In the genomic region with DNA sequence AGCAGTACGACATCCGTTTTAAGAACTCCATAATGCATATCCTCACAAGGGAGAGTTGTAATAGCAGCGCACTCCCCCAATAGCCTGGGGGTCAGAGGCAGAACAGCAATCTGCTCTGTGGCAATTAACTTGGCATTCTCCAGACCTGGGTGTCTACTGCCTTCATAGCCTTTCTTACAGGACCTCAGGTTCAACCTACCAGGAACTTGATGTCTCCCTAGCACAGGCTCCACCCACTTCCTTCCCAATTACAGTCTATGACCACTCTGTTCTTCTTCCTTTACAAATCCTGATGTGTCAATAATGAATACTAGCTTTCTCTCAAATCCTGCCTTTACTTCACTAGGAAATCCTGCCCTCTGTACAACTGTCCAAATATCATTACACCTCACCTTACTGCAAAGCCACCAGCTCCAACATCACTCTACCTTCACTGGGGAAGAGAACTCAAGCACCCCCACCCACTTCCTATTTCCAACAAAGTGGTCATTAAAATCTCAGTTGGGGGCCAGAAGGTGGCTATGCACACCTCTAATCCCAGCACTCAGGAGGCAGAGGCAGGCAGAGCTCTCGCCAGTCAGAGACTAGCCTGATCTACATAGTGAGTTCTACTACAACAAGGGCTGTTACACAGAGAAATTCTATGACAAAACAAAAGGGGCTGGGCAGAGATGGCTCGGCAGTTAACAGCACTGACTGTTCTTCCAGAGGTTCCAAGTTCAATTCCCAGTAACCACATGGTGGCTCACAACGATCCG, we compare ENCODE assay signal across 20 mouse cellular contexts.
"Had no signal": no experiment of that assay in that cellular context is flagged by ENCODE, and none has a peak within 500 bp of the region (broad histone marks: within the 10 kb centered on the region; RNA-seq: fewer than 3 reads in every experiment).

No protein-coding gene starts in this region.

- H3K36me3 ChIP-seq: liver, embryonic 13.5 days; midbrain, embryonic 13.5 days; neural tube, embryonic 13.5 days; stomach, embryonic 15.5 days had no signal

- DNase-seq: kidney, postnatal 14 days; kidney, postnatal 4 days; layer of hippocampus, adult 9-11 months; liver, embryonic 13.5 days; lung, adult 2 months; lung, postnatal 14 days; lung, postnatal 4 days; retina, postnatal 1 day; right cerebral cortex, postnatal 25 days; spleen, adult 18-20 months; thymus, postnatal 36 days had no signal

- H3K4me2 ChIP-seq: liver, embryonic 13.5 days; midbrain, embryonic 13.5 days; neural tube, embryonic 13.5 days; stomach, embryonic 15.5 days had no signal

- H3K9ac ChIP-seq: liver, embryonic 13.5 days; midbrain, embryonic 13.5 days; neural tube, embryonic 13.5 days; stomach, embryonic 15.5 days had no signal

- H3K27me3 ChIP-seq: liver, embryonic 13.5 days; megakaryocyte, embryonic 14.5 days; midbrain, embryonic 13.5 days; neural tube, embryonic 13.5 days; stomach, embryonic 15.5 days had no signal

- ATAC-seq: midbrain, embryonic 13.5 days; midbrain, embryonic 16.5 days had no signal

- H3K27ac ChIP-seq: layer of hippocampus, adult 2 months; left cerebral cortex, adult 2 months; liver, embryonic 13.5 days; midbrain, embryonic 10.5 days; midbrain, embryonic 13.5 days; neural tube, embryonic 13.5 days; stomach, embryonic 15.5 days had no signal

- H3K4me3 ChIP-seq: layer of hippocampus, adult 2 months; left cerebral cortex, adult 2 months; liver, embryonic 13.5 days; megakaryocyte, embryonic 14.5 days; midbrain, embryonic 10.5 days; midbrain, embryonic 13.5 days; myocyte; neural tube, embryonic 13.5 days; stomach, embryonic 15.5 days had no signal

- H3K9me3 ChIP-seq: liver, embryonic 13.5 days; megakaryocyte, embryonic 14.5 days; midbrain, embryonic 10.5 days; midbrain, embryonic 13.5 days; neural tube, embryonic 13.5 days; stomach, embryonic 15.5 days had no signal
